Mouse (Mus musculus) gastrocnemius, adult 18-20 months (tissue): ENCODE results near the gene Olfr429. TPM values are rescaled to one million over a fixed set of nuclear protein-coding genes. Genes with fewer than 3 reads are reported as not detected.

Experiments
- total RNA-seq, 2 experiments: library from RNA; stranded (reverse); gene quantifications; 2 replicates each; pipeline ENCODE4 v1.2.3; 2021

Olfr429 gene
- total RNA-seq, 2 experiments from 2014 or later = not detected

Other genes with a start within 250 kb of the Olfr429 start
- 1 to 10 TPM; 2.7 to 3.1 TPM for gene Ifi211, start 171.3 kb upstream of the Olfr429 start, total RNA-seq
- 1 to 10 TPM; 1.6 to 3.7 TPM for gene Mndal, start 141.8 kb upstream of the Olfr429 start, total RNA-seq
- gene Ifi203, start 141.7 kb upstream of the Olfr429 start, total RNA-seq = 1 to 10 TPM; 2.7 to 3.7 TPM
- not detected for gene Ifi202b, start 101.6 kb upstream of the Olfr429 start, total RNA-seq
- 10 to 100 TPM in 1 of 2 experiments, 1 to 10 TPM in 1; 7.5 to 17.1 TPM for gene Ifi205, start 52.5 kb upstream of the Olfr429 start, total RNA-seq
- gene Olfr433, start 43.6 kb upstream of the Olfr429 start, total RNA-seq = not detected
- gene Olfr432, start 35.1 kb upstream of the Olfr429 start, total RNA-seq = not detected
- not detected for gene Olfr430, start 17.7 kb upstream of the Olfr429 start, total RNA-seq
- not detected for gene Olfr427, start 12.6 kb downstream of the Olfr429 start, total RNA-seq
- gene Olfr231, start 36.8 kb downstream of the Olfr429 start, total RNA-seq = not detected
- gene Olfr424, start 47.2 kb downstream of the Olfr429 start, total RNA-seq = not detected
- not detected for gene Olfr420, start 71.3 kb downstream of the Olfr429 start, total RNA-seq
- gene Spta1, start 88.4 kb downstream of the Olfr429 start, total RNA-seq = under 1 TPM; 0.07 TPM
- not detected for gene Olfr419, start 167.7 kb downstream of the Olfr429 start, total RNA-seq
- not detected for gene Mptx1, start 246.2 kb downstream of the Olfr429 start, total RNA-seq